Mouse (Mus musculus): ENCODE data around the gene Fars2. TPM values are rescaled to one million over a fixed set of nuclear protein-coding genes. Genes with fewer than 3 reads are reported as not detected.

The Fars2 gene
- total and polyA plus RNA-seq, 3 experiments: 32.0 to 57.6 (median 54.6) TPM

DNA sequence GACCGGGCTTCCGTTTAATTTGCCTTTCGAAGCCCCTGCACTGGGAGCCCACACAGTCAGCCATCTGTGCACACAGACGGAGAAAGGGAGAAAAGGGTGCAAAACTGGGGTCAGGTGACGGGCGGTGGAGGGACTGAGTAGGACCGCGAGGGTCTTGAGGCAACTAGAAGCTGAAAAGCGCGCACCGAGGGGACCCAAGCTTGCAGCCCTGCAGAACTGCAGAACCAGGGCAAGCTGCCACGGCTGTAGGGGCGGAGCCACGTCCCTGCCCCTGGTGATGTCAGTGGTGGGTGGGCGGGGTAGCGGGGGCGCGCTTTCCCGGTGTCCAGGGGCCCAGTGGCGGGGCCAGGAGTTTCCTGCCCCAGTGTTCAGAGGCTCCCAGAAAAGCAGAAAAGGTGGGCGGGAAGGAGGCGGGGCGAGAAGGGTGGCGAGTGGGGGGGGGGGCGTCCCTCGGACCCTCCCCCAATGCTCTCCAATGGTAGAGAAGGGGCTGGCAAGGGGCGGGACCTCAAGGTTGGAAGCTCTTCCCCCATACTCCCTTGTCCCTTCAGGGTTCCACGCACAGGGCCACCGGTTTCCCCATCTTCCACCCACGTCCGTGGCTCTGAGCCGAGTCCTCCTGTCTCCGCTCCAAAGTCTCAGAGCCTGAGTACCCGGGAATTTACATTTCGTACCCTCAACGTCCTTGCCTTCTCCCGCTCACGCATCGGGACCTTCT lies 618.8 kb downstream of the Fars2 start:
- ATAC-seq (ENCODE audit: extremely low read depth, insufficient number of reproducible peaks, low FRiP score, poor library complexity, severe bottlenecking) (no peak), DNase-seq (ENCODE audit: low spot score) (no peak)
- Histone ChIP-seq H3K9me3 (replicated peaks) (no peaks in the 10 kb centered on the region), H3K36me3 (replicated peaks) (no peaks in the 10 kb centered on the region), H3K4me1 (ENCODE audit: insufficient read depth, low read depth, low read length) (no peaks in the 10 kb centered on the region; the same call in 1 of the 2 replicates), H3K27me3 (ENCODE audit: insufficient read depth, low read length) (peaks cover 45% of the 10 kb centered on the region), H3K4me3 (ENCODE audit: low read depth, low read length) (no peak overlapping the region)
- no peak for TF ChIP-seq POLR2AphosphoS5 (IDR thresholded peaks at IDR 0.05; ENCODE audit: insufficient replicate concordance, low read depth, low read length)
- no peak for TF ChIP-seq GATA1 (IDR thresholded peaks at IDR 0.05; ENCODE audit: borderline replicate concordance, low read length)
- no peak for TF ChIP-seq TAL1 (conservative IDR thresholded peaks at IDR 0.05; ENCODE audit: low read depth, low read length)
- TF ChIP-seq GATA2 (IDR thresholded peaks at IDR 0.05; ENCODE audit: borderline replicate concordance, low read depth, low read length): no peak
- no peak for TF ChIP-seq CTCF (IDR thresholded peaks at IDR 0.05; ENCODE audit: low read depth, low read length)

DNA sequence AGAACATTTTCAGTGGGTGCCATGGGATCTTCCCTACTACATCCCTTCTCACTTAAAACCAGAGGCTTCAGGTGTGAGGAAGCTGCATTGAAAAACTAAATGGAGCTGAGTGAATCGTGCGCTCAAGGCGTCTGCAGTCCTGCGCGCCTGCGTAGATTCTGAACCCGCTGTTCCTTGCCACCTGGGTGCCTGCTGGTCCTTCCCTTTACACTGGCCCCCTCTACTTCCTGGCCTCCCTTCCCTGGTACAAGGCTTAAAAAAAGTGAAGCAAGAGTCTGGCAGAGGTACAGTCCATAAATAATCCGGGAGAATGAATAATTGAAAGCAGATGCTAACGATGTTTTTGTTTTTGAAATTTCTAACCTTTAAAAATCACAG lies 619.4 kb downstream of the Fars2 start:
- no peaks in the 10 kb centered on the region for H3K36me3 ChIP-seq (replicated peaks)
- TF ChIP-seq POLR2AphosphoS5 (IDR thresholded peaks at IDR 0.05; ENCODE audit: insufficient replicate concordance, low read depth, low read length) (no peak), GATA2 (IDR thresholded peaks at IDR 0.05; ENCODE audit: borderline replicate concordance, low read depth, low read length) (no peak), GATA1 (IDR thresholded peaks at IDR 0.05; ENCODE audit: borderline replicate concordance, low read length) (no peak), TAL1 (conservative IDR thresholded peaks at IDR 0.05; ENCODE audit: low read depth, low read length) (no peak), CTCF (IDR thresholded peaks at IDR 0.05; ENCODE audit: low read depth, low read length) (no peak)
- ATAC-seq (ENCODE audit: extremely low read depth, insufficient number of reproducible peaks, low FRiP score, poor library complexity, severe bottlenecking) (no peak), DNase-seq (ENCODE audit: low spot score) (no peak)
- H3K27me3 ChIP-seq (ENCODE audit: insufficient read depth, low read length): peaks cover 39% of the 10 kb centered on the region
- no peaks in the 10 kb centered on the region; the same call in 1 of the 2 replicates for H3K4me1 ChIP-seq (ENCODE audit: insufficient read depth, low read depth, low read length)
- H3K9me3 ChIP-seq (replicated peaks): no peaks in the 10 kb centered on the region
- H3K4me3 ChIP-seq (ENCODE audit: low read depth, low read length): no peak overlapping the region

DNA sequence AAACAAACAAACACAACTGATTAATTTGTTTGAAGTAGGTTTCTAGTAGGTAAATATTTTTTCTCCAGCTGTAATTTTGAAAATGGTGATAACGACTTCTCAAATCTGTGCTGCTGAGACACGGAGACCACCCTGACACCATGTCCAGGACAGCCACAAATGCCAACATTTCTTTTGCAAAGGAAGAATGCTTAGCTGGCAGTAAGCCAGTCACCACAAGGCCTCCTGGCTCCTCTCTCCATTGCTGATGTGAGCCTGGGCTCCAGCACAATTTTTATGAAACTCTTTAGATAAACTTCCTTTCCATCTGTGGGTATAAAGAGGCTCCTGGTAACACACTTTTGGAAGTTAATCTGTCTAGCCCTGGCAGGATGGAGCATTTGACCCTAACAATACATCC lies 632.8 kb downstream of the Fars2 start:
- no peaks in the 10 kb centered on the region for H3K9me3 ChIP-seq (replicated peaks)
- ATAC-seq (ENCODE audit: extremely low read depth, insufficient number of reproducible peaks, low FRiP score, poor library complexity, severe bottlenecking) (no peak), DNase-seq (ENCODE audit: low spot score) (no peak)
- TF ChIP-seq GATA1 (IDR thresholded peaks at IDR 0.05; ENCODE audit: borderline replicate concordance, low read length): no peak
- no peak for TF ChIP-seq GATA2 (IDR thresholded peaks at IDR 0.05; ENCODE audit: borderline replicate concordance, low read depth, low read length)
- no peak for TF ChIP-seq CTCF (IDR thresholded peaks at IDR 0.05; ENCODE audit: low read depth, low read length)
- no peak for TF ChIP-seq TAL1 (conservative IDR thresholded peaks at IDR 0.05; ENCODE audit: low read depth, low read length)
- no peak for TF ChIP-seq POLR2AphosphoS5 (IDR thresholded peaks at IDR 0.05; ENCODE audit: insufficient replicate concordance, low read depth, low read length)
- no peaks in the 10 kb centered on the region for H3K36me3 ChIP-seq (replicated peaks)
- no peaks in the 10 kb centered on the region for H3K4me1 ChIP-seq (ENCODE audit: insufficient read depth, low read depth, low read length)
- H3K4me3 ChIP-seq (ENCODE audit: low read depth, low read length): no peak overlapping the region
- H3K27me3 ChIP-seq (ENCODE audit: insufficient read depth, low read length): peaks cover 10% of the 10 kb centered on the region

DNA sequence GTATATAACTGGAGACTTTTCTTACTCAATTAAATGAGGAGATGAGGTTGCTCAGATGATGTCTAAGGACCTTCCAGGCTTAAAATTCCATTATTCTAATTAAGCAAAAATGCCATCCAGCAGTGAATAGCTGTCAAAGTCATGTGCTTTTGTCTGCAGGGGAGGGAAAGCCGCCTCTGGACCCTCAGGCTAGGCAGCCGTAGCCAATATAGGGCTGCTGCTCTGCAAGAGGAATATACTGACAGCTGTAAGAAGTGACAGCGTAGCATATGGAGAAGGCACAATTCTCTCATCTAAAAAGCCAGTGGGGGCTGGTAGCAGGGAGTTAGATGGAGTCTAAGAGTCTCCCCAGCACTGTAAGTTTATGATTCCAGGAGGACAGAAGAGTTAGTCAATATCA lies 634.6 kb downstream of the Fars2 start:
- DNase-seq (ENCODE audit: low spot score) (no peak), ATAC-seq (ENCODE audit: extremely low read depth, insufficient number of reproducible peaks, low FRiP score, poor library complexity, severe bottlenecking) (no peak)
- Histone ChIP-seq H3K4me1 (ENCODE audit: insufficient read depth, low read depth, low read length) (no peaks in the 10 kb centered on the region), H3K36me3 (replicated peaks) (no peaks in the 10 kb centered on the region), H3K9me3 (replicated peaks) (no peaks in the 10 kb centered on the region), H3K4me3 (ENCODE audit: low read depth, low read length) (no peak overlapping the region), H3K27me3 (ENCODE audit: insufficient read depth, low read length) (peaks cover 10% of the 10 kb centered on the region)
- TF ChIP-seq POLR2AphosphoS5 (IDR thresholded peaks at IDR 0.05; ENCODE audit: insufficient replicate concordance, low read depth, low read length): no peak
- TF ChIP-seq GATA2 (IDR thresholded peaks at IDR 0.05; ENCODE audit: borderline replicate concordance, low read depth, low read length): no peak
- no peak for TF ChIP-seq CTCF (IDR thresholded peaks at IDR 0.05; ENCODE audit: low read depth, low read length)
- no peak for TF ChIP-seq GATA1 (IDR thresholded peaks at IDR 0.05; ENCODE audit: borderline replicate concordance, low read length)
- no peak for TF ChIP-seq TAL1 (conservative IDR thresholded peaks at IDR 0.05; ENCODE audit: low read depth, low read length)

DNA sequence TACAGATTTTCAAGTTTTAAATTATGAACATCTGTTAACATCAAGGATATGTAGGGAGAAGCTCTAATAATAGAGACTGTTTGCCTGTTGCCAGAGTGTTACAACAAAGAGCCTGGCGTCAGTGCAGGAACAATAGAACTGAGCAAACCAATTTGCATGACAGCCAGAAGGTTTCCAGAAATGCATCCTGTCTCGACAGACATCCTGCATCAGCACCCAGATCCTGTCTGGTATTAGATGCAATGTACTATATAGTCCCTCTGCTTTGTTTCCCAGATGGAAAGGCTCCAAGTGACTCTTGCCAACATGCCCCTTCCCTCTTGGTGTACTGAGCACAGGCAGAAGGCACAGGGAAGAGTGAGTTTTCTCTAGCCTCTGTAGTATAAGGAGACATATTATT lies 649.6 kb downstream of the Fars2 start:
- Histone ChIP-seq H3K4me3 (ENCODE audit: low read depth, low read length) (no peak overlapping the region), H3K27me3 (ENCODE audit: insufficient read depth, low read length) (no peaks in the 10 kb centered on the region; the same call in 1 of the 2 replicates), H3K36me3 (replicated peaks) (no peaks in the 10 kb centered on the region), H3K4me1 (ENCODE audit: insufficient read depth, low read depth, low read length) (no peaks in the 10 kb centered on the region), H3K9me3 (replicated peaks) (no peaks in the 10 kb centered on the region)
- DNase-seq (ENCODE audit: low spot score): no peak
- TF ChIP-seq POLR2AphosphoS5 (IDR thresholded peaks at IDR 0.05; ENCODE audit: insufficient replicate concordance, low read depth, low read length): no peak
- TF ChIP-seq GATA1 (IDR thresholded peaks at IDR 0.05; ENCODE audit: borderline replicate concordance, low read length): no peak
- TF ChIP-seq GATA2 (IDR thresholded peaks at IDR 0.05; ENCODE audit: borderline replicate concordance, low read depth, low read length): no peak
- ATAC-seq (ENCODE audit: extremely low read depth, insufficient number of reproducible peaks, low FRiP score, poor library complexity, severe bottlenecking): no peak

Other genes starting within 250 kb of the Fars2 start
- 11.4 and 17.8 TPM in 2 replicates for gene Rpp40, start 211.1 kb upstream of the Fars2 start, total RNA-seq (2014; fragmentation: Nextera tagmentation)
- gene Rpp40, start 211.1 kb upstream of the Fars2 start, total RNA-seq (2017): 13.6 and 15.3 TPM in 2 replicates
- 13.2 and 14.3 TPM in 2 replicates for gene Rpp40, start 211.1 kb upstream of the Fars2 start, polyA plus RNA-seq (2012)
- gene Ppp1r3g, start 158.6 kb upstream of the Fars2 start, total RNA-seq (2014; fragmentation: Nextera tagmentation): not detected in 2 replicates
- 0.05 and 0.81 TPM in 2 replicates for gene Ppp1r3g, start 158.6 kb upstream of the Fars2 start, total RNA-seq (2017)
- 0.10 and 0.11 TPM in 2 replicates for gene Ppp1r3g, start 158.6 kb upstream of the Fars2 start, polyA plus RNA-seq (2012)
- gene Lyrm4, start 114 bp downstream of the Fars2 start, total RNA-seq (2014; fragmentation: Nextera tagmentation): 21.4 and 25.9 TPM in 2 replicates
- 32.4 and 35.3 TPM in 2 replicates for gene Lyrm4, start 114 bp downstream of the Fars2 start, total RNA-seq (2017)
- gene Lyrm4, start 114 bp downstream of the Fars2 start, polyA plus RNA-seq (2012): 4.9 and 6.0 TPM in 2 replicates